Mouse (Mus musculus): ENCODE measurements around the gene Hhat. TPM values are rescaled to one million over a fixed set of nuclear protein-coding genes. Genes with fewer than 3 reads are reported as not detected.
A peak's percentile ranks its signal among the peaks of the same experiment; 100 is the strongest.

The Hhat gene
- polyA plus RNA-seq (2015; fragmentation: Nextera tagmentation; extraction: Ambion mirVana) = 3.4 and 3.5 TPM in 2 replicates

DNA sequence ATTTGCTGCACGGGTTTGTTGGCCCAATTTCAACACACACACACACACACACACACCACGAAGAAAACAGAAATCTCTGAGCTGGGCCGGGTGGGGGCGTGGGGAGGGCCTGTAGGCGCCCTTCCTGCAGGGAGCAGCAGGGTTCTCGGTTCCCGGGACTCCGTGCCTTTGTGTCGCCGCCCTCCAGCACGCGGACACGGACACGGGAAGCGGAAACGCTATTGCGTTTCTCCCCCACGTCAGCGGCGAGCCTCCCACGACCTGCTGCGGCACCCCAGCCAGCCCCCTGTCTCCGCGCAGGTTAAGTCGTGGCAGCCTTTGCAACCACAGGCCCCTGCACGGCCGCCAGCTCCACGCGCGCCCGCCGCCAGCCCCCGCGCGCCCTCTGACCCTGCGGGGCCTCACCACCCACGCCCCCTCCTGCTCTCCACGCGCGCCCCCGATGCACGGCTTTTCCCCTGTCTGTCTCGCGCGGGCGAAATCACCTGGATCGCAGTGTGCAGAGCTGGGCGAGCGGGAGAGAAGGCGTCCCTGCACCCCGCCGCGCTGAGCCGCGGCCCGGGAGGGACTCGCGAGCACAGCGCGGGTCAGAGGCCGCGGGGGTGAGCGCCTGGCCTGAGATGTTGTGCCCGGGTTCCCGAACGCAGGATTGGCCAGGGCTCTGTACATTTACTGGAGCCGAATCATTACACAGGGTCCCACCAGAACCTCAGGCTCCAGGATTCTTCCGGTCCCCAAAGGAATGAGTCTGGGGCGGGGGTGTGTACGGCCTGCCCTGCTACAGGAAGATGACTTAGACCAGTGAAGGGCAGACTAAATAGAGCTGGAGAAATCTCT lies at the start of gene Hhat:
Gene Hhat, minus strand, starts transcription at position 729 of the 837 bp plus-strand sequence.
- peak within 1 kb of the TSS; percentile 98 for H3K9ac ChIP-seq (ENCODE audit: low read depth, low read length)
- peak; percentile 91 for ATAC-seq
- no peaks in the 10 kb centered on the region for H3K9me3 ChIP-seq (ENCODE audit: control insufficient read depth, low read length)
- WGBS = under 1% methylated on average over 63 of the region's 70 CpGs
- no peaks in the 10 kb centered on the region for H3K27me3 ChIP-seq (replicated peaks; ENCODE audit: control insufficient read depth, insufficient read depth, low read length)
- H3K4me1 ChIP-seq (ENCODE audit: control insufficient read depth, insufficient read depth, low read depth, low read length) = peaks cover 6% of the 10 kb centered on the region
- H3K36me3 ChIP-seq (ENCODE audit: control insufficient read depth, insufficient read depth, low read length) = no peaks in the 10 kb centered on the region
- H3K4me3 ChIP-seq (ENCODE audit: low read length) = peak within 1 kb of the TSS; percentile 71
- peak within 1 kb of the TSS; percentile 95 for H3K27ac ChIP-seq (ENCODE audit: low read depth, low read length)
- H3K4me2 ChIP-seq (ENCODE audit: low read length) = peak within 1 kb of the TSS; percentile 98

DNA sequence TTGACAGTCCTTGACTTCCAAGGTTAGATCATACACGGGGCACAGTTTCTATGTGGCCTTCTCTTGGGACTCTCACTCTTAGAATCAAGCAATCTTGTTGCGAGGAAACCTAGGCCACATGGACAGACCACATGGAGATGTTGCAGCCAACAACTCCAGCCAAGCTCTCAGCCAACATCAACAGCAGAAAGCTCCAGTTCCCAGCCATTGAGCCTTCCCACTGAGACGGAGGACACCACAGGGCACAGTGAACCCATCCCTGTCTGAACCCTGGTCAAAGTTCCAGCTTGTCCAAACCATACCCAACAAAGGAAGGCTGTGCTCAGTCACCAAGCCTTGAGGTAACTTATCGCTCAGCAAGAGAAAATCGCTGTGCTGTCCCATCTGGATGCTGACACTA lies 47.3 kb upstream of the Hhat start:
- Histone ChIP-seq H3K4me1 (ENCODE audit: control insufficient read depth, insufficient read depth, low read depth, low read length) (peaks cover 5% of the 10 kb centered on the region), H3K27ac (ENCODE audit: low read depth, low read length) (no peak overlapping the region), H3K4me2 (ENCODE audit: low read length) (no peak overlapping the region), H3K4me3 (ENCODE audit: low read length) (no peak overlapping the region), H3K36me3 (ENCODE audit: control insufficient read depth, insufficient read depth, low read length) (no peaks in the 10 kb centered on the region), H3K9ac (ENCODE audit: low read depth, low read length) (no peak overlapping the region), H3K27me3 (replicated peaks; ENCODE audit: control insufficient read depth, insufficient read depth, low read length) (no peaks in the 10 kb centered on the region), H3K9me3 (ENCODE audit: control insufficient read depth, low read length) (no peaks in the 10 kb centered on the region)
- ATAC-seq = no peak
- WGBS = 86% methylated on average over 5 of the region's 5 CpGs

DNA sequence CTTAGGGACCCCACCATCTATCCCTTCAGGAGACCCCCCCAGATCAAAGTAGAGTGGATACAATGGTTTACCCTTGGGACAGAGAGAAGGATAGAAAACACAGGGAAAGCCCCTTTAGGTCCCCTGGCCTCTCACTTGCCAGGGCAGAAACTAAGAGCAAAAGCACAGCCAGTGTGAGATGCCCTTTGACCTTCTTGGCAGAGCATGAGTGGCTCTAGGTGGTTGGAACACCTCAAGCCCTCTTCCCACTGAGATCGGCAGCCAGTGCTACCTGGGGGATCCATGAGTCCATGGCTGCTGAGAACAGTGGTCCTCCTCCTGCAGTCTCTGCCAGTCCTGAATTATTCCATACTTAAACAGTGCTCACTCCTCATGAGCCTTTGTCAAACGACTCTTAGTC lies 44.8 kb upstream of the Hhat start:
- Histone ChIP-seq H3K4me1 (ENCODE audit: control insufficient read depth, insufficient read depth, low read depth, low read length) (no peaks in the 10 kb centered on the region), H3K9me3 (ENCODE audit: control insufficient read depth, low read length) (no peaks in the 10 kb centered on the region), H3K36me3 (ENCODE audit: control insufficient read depth, insufficient read depth, low read length) (no peaks in the 10 kb centered on the region), H3K4me2 (ENCODE audit: low read length) (no peak overlapping the region), H3K27me3 (replicated peaks; ENCODE audit: control insufficient read depth, insufficient read depth, low read length) (no peaks in the 10 kb centered on the region), H3K9ac (ENCODE audit: low read depth, low read length) (no peak overlapping the region), H3K27ac (ENCODE audit: low read depth, low read length) (no peak overlapping the region), H3K4me3 (ENCODE audit: low read length) (no peak overlapping the region)
- ATAC-seq = no peak
- 73% methylated on average over 2 of the region's 2 CpGs for WGBS

DNA sequence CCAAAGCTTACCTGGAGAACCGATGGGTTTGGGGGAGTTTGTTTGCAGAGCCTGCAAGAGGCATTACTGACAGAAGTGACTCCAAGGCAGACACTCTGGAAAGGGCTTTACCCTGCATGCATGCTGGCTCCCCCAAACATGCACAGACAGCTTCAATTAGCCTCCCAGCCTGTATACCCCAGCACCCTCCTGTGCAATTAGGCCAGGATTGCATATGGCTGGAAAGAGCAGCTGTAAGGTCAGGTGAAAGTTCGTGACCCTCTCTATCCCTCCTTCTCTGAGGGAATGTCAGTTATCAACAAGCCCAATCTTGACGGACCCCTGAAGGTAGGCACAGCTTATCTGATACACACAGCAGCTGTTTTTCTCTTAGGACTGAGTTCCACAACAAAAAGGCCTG lies 43.7 kb upstream of the Hhat start:
- Histone ChIP-seq H3K27ac (ENCODE audit: low read depth, low read length) (no peak overlapping the region), H3K27me3 (replicated peaks; ENCODE audit: control insufficient read depth, insufficient read depth, low read length) (no peaks in the 10 kb centered on the region), H3K9me3 (ENCODE audit: control insufficient read depth, low read length) (no peaks in the 10 kb centered on the region), H3K36me3 (ENCODE audit: control insufficient read depth, insufficient read depth, low read length) (no peaks in the 10 kb centered on the region), H3K4me3 (ENCODE audit: low read length) (no peak overlapping the region), H3K4me1 (ENCODE audit: control insufficient read depth, insufficient read depth, low read depth, low read length) (no peaks in the 10 kb centered on the region), H3K9ac (ENCODE audit: low read depth, low read length) (no peak overlapping the region), H3K4me2 (ENCODE audit: low read length) (no peak overlapping the region)
- ATAC-seq = no peak
- 29% methylated on average over 3 of the region's 3 CpGs for WGBS

DNA sequence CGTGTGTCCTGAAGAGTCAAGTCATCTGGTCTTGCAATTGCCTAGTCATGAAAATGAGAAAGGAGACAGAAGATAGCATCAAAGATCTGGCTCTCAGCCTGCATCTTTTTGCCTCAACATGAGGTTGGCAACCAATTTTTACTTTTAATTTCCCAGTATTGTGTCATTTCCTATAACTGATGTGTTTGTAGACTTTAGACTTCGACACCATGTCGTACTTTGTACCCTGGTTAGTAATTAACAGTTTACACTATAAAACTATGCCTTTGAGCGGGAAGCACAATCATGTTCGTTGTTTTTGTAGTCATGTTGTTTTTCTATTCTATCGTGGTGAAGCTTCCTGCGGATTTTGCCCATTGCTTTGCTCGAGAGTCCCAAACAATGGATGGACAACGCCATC lies 41.7 kb upstream of the Hhat start:
- no peaks in the 10 kb centered on the region for H3K36me3 ChIP-seq (ENCODE audit: control insufficient read depth, insufficient read depth, low read length)
- H3K9me3 ChIP-seq (ENCODE audit: control insufficient read depth, low read length) = no peaks in the 10 kb centered on the region
- no peak overlapping the region for H3K4me3 ChIP-seq (ENCODE audit: low read length)
- H3K27ac ChIP-seq (ENCODE audit: low read depth, low read length) = no peak overlapping the region
- no peak overlapping the region for H3K9ac ChIP-seq (ENCODE audit: low read depth, low read length)
- H3K4me2 ChIP-seq (ENCODE audit: low read length) = no peak overlapping the region
- no peaks in the 10 kb centered on the region for H3K27me3 ChIP-seq (replicated peaks; ENCODE audit: control insufficient read depth, insufficient read depth, low read length)
- H3K4me1 ChIP-seq (ENCODE audit: control insufficient read depth, insufficient read depth, low read depth, low read length) = no peaks in the 10 kb centered on the region
- no peak for ATAC-seq
- 92% methylated on average over 9 of the region's 9 CpGs for WGBS

DNA sequence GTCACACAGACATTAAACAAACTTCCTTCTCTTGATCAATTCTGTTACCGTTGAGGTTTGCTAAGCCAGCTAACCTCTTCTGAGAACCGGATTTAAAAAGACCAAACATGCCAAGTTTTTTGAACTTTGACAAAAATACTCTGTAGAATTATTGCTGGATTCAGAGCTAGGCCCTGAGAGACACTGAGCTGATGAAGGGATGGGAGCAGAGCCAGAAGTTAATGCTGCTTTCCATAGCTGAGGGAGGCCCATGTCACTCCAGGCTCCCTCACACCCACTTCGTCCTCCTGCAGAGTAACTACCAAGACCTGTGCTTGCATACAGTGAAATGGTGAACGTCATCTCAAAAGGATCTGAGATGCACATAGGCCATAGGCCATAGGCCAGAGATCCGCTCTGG lies 41.3 kb upstream of the Hhat start:
- H3K36me3 ChIP-seq (ENCODE audit: control insufficient read depth, insufficient read depth, low read length) = no peaks in the 10 kb centered on the region
- H3K27ac ChIP-seq (ENCODE audit: low read depth, low read length) = no peak overlapping the region
- H3K4me1 ChIP-seq (ENCODE audit: control insufficient read depth, insufficient read depth, low read depth, low read length) = no peaks in the 10 kb centered on the region
- no peak overlapping the region for H3K9ac ChIP-seq (ENCODE audit: low read depth, low read length)
- H3K4me2 ChIP-seq (ENCODE audit: low read length) = no peak overlapping the region
- H3K9me3 ChIP-seq (ENCODE audit: control insufficient read depth, low read length) = no peaks in the 10 kb centered on the region
- WGBS = 91% methylated on average over 5 of the region's 5 CpGs
- no peak overlapping the region for H3K4me3 ChIP-seq (ENCODE audit: low read length)
- no peaks in the 10 kb centered on the region for H3K27me3 ChIP-seq (replicated peaks; ENCODE audit: control insufficient read depth, insufficient read depth, low read length)
- no peak for ATAC-seq

DNA sequence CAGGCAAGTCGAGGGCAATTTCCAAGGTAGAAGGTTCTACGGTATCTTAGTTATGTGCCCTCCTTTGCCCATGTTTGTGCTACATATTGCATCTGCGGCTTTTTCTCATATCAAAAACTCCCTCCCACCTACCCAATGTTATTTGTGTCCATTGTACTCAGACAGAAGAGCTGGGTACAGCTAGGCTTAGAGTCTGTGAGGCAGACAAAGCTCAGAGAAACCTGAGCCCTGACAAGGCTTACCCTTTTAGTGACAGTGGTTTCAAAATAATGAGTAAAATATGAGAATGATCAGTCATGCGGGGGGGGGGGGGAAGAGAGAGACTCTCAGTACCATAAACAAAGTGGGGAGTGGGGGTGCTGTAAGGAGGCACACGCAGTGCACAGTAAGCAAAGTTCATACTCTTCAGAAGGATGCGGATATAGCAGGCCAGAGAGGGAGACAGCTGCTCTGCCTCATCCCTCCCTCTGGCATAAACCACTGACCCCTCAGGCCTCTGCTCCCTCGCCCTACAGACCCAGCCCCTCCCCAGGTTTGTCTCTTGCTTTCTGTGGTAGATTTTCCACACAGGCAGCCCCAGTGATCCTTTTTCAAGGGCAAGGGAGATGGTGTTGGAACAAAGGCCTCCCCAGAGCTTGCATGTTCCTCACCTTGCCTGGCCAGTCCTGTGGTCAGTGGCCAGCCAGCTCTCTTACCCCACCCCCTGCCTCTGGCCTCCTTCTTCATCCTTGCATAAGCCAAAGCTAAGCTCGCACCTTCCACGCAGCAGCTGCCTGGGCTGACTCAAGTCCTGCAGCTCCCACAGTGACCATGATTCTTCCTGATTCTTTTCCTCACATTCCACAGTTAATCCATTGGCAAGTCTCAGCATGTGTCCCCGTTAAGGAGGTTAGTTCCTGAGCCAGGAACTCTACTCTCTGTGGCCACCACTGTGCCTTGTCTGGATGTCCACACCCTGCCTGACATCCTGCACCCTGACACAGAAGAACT lies 35.4 kb upstream of the Hhat start:
- no peak overlapping the region for H3K4me3 ChIP-seq (ENCODE audit: low read length)
- H3K9me3 ChIP-seq (ENCODE audit: control insufficient read depth, low read length) = no peaks in the 10 kb centered on the region
- H3K4me1 ChIP-seq (ENCODE audit: control insufficient read depth, insufficient read depth, low read depth, low read length) = no peaks in the 10 kb centered on the region
- no peaks in the 10 kb centered on the region for H3K27me3 ChIP-seq (replicated peaks; ENCODE audit: control insufficient read depth, insufficient read depth, low read length)
- no peak overlapping the region for H3K4me2 ChIP-seq (ENCODE audit: low read length)
- H3K36me3 ChIP-seq (ENCODE audit: control insufficient read depth, insufficient read depth, low read length) = no peaks in the 10 kb centered on the region
- no peak overlapping the region for H3K27ac ChIP-seq (ENCODE audit: low read depth, low read length)
- no peak overlapping the region for H3K9ac ChIP-seq (ENCODE audit: low read depth, low read length)
- ATAC-seq = no peak
- 60% methylated on average over 10 of the region's 10 CpGs for WGBS

DNA sequence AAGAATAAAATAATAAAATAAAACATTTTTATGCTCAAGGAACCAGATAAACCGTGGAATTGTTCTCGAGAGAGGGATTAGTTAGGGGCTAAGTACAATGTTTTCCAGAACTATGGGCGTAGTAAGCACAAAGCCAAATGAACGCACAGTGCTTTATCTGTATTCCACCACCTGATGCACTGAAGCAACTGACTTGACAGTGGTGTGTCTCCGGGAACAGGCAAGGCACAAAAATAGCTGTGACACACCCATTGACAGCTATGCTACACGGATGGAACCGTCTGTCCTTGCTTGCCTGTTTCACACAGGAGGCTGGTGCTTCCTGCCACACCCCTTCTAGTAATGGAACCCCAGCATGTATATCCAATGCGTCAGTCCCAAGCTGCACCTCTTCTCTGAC lies 29.3 kb upstream of the Hhat start:
- H3K4me3 ChIP-seq (ENCODE audit: low read length) = no peak overlapping the region
- peaks cover 13% of the 10 kb centered on the region for H3K4me1 ChIP-seq (ENCODE audit: control insufficient read depth, insufficient read depth, low read depth, low read length)
- WGBS = 85% methylated on average over 8 of the region's 8 CpGs
- no peaks in the 10 kb centered on the region for H3K9me3 ChIP-seq (ENCODE audit: control insufficient read depth, low read length)
- H3K4me2 ChIP-seq (ENCODE audit: low read length) = no peak overlapping the region
- no peaks in the 10 kb centered on the region for H3K27me3 ChIP-seq (replicated peaks; ENCODE audit: control insufficient read depth, insufficient read depth, low read length)
- no peak for ATAC-seq
- H3K9ac ChIP-seq (ENCODE audit: low read depth, low read length) = no peak overlapping the region
- no peaks in the 10 kb centered on the region for H3K36me3 ChIP-seq (ENCODE audit: control insufficient read depth, insufficient read depth, low read length)
- H3K27ac ChIP-seq (ENCODE audit: low read depth, low read length) = no peak overlapping the region
